Mouse (Mus musculus) hindbrain, postnatal 0 days (tissue): ENCODE results near the gene Efemp2. TPM values are rescaled to one million over a fixed set of nuclear protein-coding genes. Genes with fewer than 3 reads are reported as not detected.

ENCODE experiments used
- ATAC-seq: fragments of 200-750 bp; cut with Nextera tagmentation; 2 replicates; pipeline ENCODE4 v1.8.0; 2017; ENCODE audit warnings: mild to moderate bottlenecking, moderate TSS enrichment, moderate library complexity
- DNase-seq: peaks from one replicate; pipeline ENCODE4 v3.0.0-alpha.2; 2015; ENCODE audit warnings: low spot score
- H3K27ac ChIP-seq: fragments of 300-500 bp; sonication (generic); 2 replicates; pipeline ENCODE4 v1.5.1; 2014; ENCODE audit warnings: mild to moderate bottlenecking
- H3K27me3 ChIP-seq: fragments of 300-500 bp; sonication (generic); 2 replicates; pipeline ENCODE4 v1.6.1; 2014; ENCODE audit warnings: low read length, mixed read lengths; ENCODE audit not compliant: insufficient read depth
- H3K36me3 ChIP-seq: fragments of 300-500 bp; sonication (generic); 2 replicates; pipeline ENCODE4 v1.6.1; 2014; ENCODE audit warnings: low read length, mixed read lengths; ENCODE audit not compliant: insufficient read depth
- H3K4me1 ChIP-seq: fragments of 300-500 bp; sonication (generic); 2 replicates; pipeline ENCODE4 v1.6.1; 2014; ENCODE audit warnings: antibody characterized with exemption, low read length, mixed read lengths; ENCODE audit not compliant: insufficient read depth
- H3K4me2 ChIP-seq: fragments of 300-500 bp; sonication (generic); 2 replicates; pipeline ENCODE4 v1.6.1; 2014; ENCODE audit warnings: low read depth, mild to moderate bottlenecking, low read length, moderate library complexity, mixed read lengths
- H3K4me3 ChIP-seq: fragments of 300-500 bp; sonication (generic); 2 replicates; pipeline ENCODE4 v1.5.1; 2014; ENCODE audit warnings: low read length
- H3K9ac ChIP-seq: fragments of 300-500 bp; sonication (generic); replicated peaks from 2 replicates; pipeline ENCODE4 v1.6.1; 2014; ENCODE audit warnings: mild to moderate bottlenecking, low read length, moderate library complexity, mixed read lengths
- H3K9me3 ChIP-seq: fragments of 300-500 bp; sonication (generic); 2 replicates; pipeline ENCODE4 v1.6.1; 2016; ENCODE audit warnings: low read length, mixed read lengths
- CTCF ChIP-seq: IDR thresholded peaks from 2 replicates; pipeline ENCODE4 v1.5.1; 2016; ENCODE audit warnings: antibody characterized with exemption, control low read depth, low read depth
- WGBS: fragments of 180-500 bp; shearing (Covaris S2); extraction: QIAGEN DNeasy Blood & Tissue Kit; methylation state at CpG from one replicate; pipeline ENCODE4 v1.1.7; 2014; 5-methylcytosine and 5-hydroxymethylcytosine counted together
- polyA plus RNA-seq: library from polyadenylated mRNA; unstranded; fragments of >200 nt; fragmentation: Nextera tagmentation; extraction: Ambion mirVana; gene quantifications from 2 replicates; pipeline ENCODE4 v1.2.1, GENCODE M21; 2015
- total RNA-seq: library from RNA; depleted of rRNA; stranded (reverse); fragments of >200 nt; gene quantifications from 2 replicates; pipeline ENCODE4 v1.2.3, GENCODE M21; 2014

The Efemp2 gene
- total and polyA plus RNA-seq, 2 experiments from 2014 or later: 36.5 to 49.3 TPM

GRCm38 (mm10) chr19:5474281-5475068 is 721 bp downstream of the Efemp2 start:
- no peak for TF ChIP-seq CTCF
- Histone ChIP-seq H3K9ac (peak overlapping the region; percentile 78), H3K4me2 (peak overlapping the region; percentile 97), H3K36me3 (no peaks in the 10 kb centered on the region; the same call in 1 of the 2 replicates), H3K9me3 (no peaks in the 10 kb centered on the region), H3K27me3 (no peaks in the 10 kb centered on the region), H3K27ac (peak overlapping the region; percentile 72), H3K4me3 (peak overlapping the region; percentile 57), H3K4me1 (peaks cover 7% of the 10 kb centered on the region)
- 1% methylated on average over 65 of the region's 68 CpGs for WGBS
- ATAC-seq (peak; percentile 76), DNase-seq (peak; percentile 63)

GRCm38 (mm10) chr19:5475069-5475714 is 1.4 kb downstream of the Efemp2 start:
- peaks cover 7% of the 10 kb centered on the region for H3K4me1 ChIP-seq
- 10% methylated on average over 12 of the region's 13 CpGs for WGBS
- H3K4me2 ChIP-seq: peak overlapping the region; percentile 97
- H3K27ac ChIP-seq: peak overlapping the region; percentile 72
- H3K9ac ChIP-seq: peak overlapping the region; percentile 78
- no peaks in the 10 kb centered on the region for H3K9me3 ChIP-seq
- H3K27me3 ChIP-seq: no peaks in the 10 kb centered on the region
- peak; percentile 33; the same call in 1 of the 2 replicates for ATAC-seq
- DNase-seq: no peak
- H3K4me3 ChIP-seq: peak overlapping the region; percentile 57
- no peak for TF ChIP-seq CTCF
- no peaks in the 10 kb centered on the region; the same call in 1 of the 2 replicates for H3K36me3 ChIP-seq

- Histone ChIP-seq H3K27me3 (no peaks in the 10 kb centered on the region), H3K27ac (no peak overlapping the region), H3K9ac (no peak overlapping the region), H3K36me3 (peaks cover under 1% of the 10 kb centered on the region; the same call in 1 of the 2 replicates), H3K4me2 (no peak overlapping the region), H3K9me3 (no peaks in the 10 kb centered on the region), H3K4me1 (peaks cover 7% of the 10 kb centered on the region), H3K4me3 (no peak overlapping the region)
- no peak for TF ChIP-seq CTCF
- no peak for ATAC-seq
- WGBS: 83% methylated on average over 10 of the region's 10 CpGs
- no peak for DNase-seq
These were observed 3.4 kb downstream of the Efemp2 start for GRCm38 (mm10) chr19:5477004-5477667.

- Histone ChIP-seq H3K36me3 (peaks cover 7% of the 10 kb centered on the region), H3K27ac (no peak overlapping the region), H3K9ac (no peak overlapping the region), H3K9me3 (no peaks in the 10 kb centered on the region), H3K4me2 (no peak overlapping the region), H3K27me3 (no peaks in the 10 kb centered on the region), H3K4me3 (no peak overlapping the region), H3K4me1 (peaks cover 7% of the 10 kb centered on the region)
- DNase-seq (no peak), ATAC-seq (no peak)
- WGBS: 89% methylated on average over 18 of the region's 18 CpGs
- no peak for TF ChIP-seq CTCF
These were observed 4.0 kb downstream of the Efemp2 start for GRCm38 (mm10) chr19:5477668-5478300.

DNA sequence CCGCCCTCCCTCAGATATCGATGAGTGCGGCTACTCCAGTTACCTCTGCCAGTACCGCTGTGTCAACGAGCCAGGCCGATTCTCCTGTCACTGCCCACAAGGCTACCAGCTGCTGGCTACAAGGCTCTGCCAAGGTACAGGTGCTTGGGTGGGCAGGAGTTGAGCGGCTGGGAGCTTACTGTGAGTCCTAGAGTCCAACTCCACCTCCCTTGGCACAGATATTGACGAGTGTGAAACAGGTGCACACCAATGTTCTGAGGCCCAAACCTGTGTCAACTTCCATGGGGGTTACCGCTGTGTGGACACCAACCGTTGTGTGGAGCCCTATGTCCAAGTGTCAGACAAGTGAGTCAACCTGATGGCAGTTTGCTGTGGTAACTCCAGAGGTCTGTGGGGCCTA is 6.3 kb downstream of the Efemp2 start:
- Histone ChIP-seq H3K9ac (no peak overlapping the region), H3K4me3 (no peak overlapping the region), H3K36me3 (peaks cover 22% of the 10 kb centered on the region), H3K27ac (no peak overlapping the region), H3K27me3 (no peaks in the 10 kb centered on the region), H3K9me3 (no peaks in the 10 kb centered on the region), H3K4me1 (peaks cover 7% of the 10 kb centered on the region), H3K4me2 (no peak overlapping the region)
- no peak for TF ChIP-seq CTCF
- DNase-seq: no peak
- ATAC-seq: no peak
- WGBS: 89% methylated on average over 10 of the region's 10 CpGs

GRCm38 (mm10) chr19:5481398-5481797 is 7.6 kb downstream of the Efemp2 start:
- no peak overlapping the region for H3K4me2 ChIP-seq
- no peak overlapping the region for H3K4me3 ChIP-seq
- H3K27me3 ChIP-seq: no peaks in the 10 kb centered on the region
- no peak for DNase-seq
- no peak overlapping the region for H3K27ac ChIP-seq
- TF ChIP-seq CTCF: no peak
- H3K9me3 ChIP-seq: no peaks in the 10 kb centered on the region
- H3K9ac ChIP-seq: no peak overlapping the region
- WGBS: 92% methylated on average over 10 of the region's 10 CpGs
- ATAC-seq: no peak
- no peaks in the 10 kb centered on the region for H3K4me1 ChIP-seq
- H3K36me3 ChIP-seq: peaks cover 31% of the 10 kb centered on the region
